Mouse (Mus musculus) kidney, embryonic 15.5 days (tissue): Measurements from ENCODE around the gene Dhrs7. TPM values are rescaled to one million over a fixed set of nuclear protein-coding genes. Genes with fewer than 3 reads are reported as not detected.

Experiments used
- ATAC-seq: fragments of 200-750 bp; cut with Nextera tagmentation; replicated peaks from 2 replicates; pipeline ENCODE4 v1.8.0; 2017; ENCODE audit warnings: moderate TSS enrichment; ENCODE audit not compliant: low FRiP score
- H3K27ac ChIP-seq: fragments of 300-500 bp; sonication (generic); 2 replicates; pipeline ENCODE4 v1.5.1; 2015; ENCODE audit warnings: mild to moderate bottlenecking, inconsistent platforms
- H3K27me3 ChIP-seq: fragments of 300-500 bp; sonication (generic); 2 replicates; pipeline ENCODE4 v1.6.1; 2015; ENCODE audit warnings: inconsistent platforms
- H3K36me3 ChIP-seq: fragments of 300-500 bp; sonication (generic); 2 replicates; pipeline ENCODE4 v1.6.1; 2015; ENCODE audit warnings: inconsistent platforms
- H3K4me1 ChIP-seq: fragments of 300-500 bp; sonication (generic); 2 replicates; pipeline ENCODE4 v1.6.1; 2015; ENCODE audit warnings: inconsistent platforms
- H3K4me2 ChIP-seq: fragments of 300-500 bp; sonication (generic); 2 replicates; pipeline ENCODE4 v1.6.1; 2015; ENCODE audit warnings: moderate library complexity, mild to moderate bottlenecking, inconsistent platforms
- H3K4me3 ChIP-seq: fragments of 300-500 bp; sonication (generic); replicated peaks from 2 replicates; pipeline ENCODE4 v1.5.1; 2015; ENCODE audit warnings: mild to moderate bottlenecking, inconsistent platforms
- H3K9ac ChIP-seq: fragments of 300-500 bp; sonication (generic); 2 replicates; pipeline ENCODE4 v1.6.1; 2015; ENCODE audit warnings: mild to moderate bottlenecking, inconsistent platforms
- H3K9me3 ChIP-seq: fragments of 300-500 bp; sonication (generic); replicated peaks from 2 replicates; pipeline ENCODE4 v1.6.1; 2016; ENCODE audit warnings: inconsistent platforms
- WGBS: fragments of 180-500 bp; shearing (Covaris S2); methylation state at CpG from one replicate; pipeline ENCODE4 v1.1.7; 2015; ENCODE audit warnings: mixed read lengths; 5-methylcytosine and 5-hydroxymethylcytosine counted together
- polyA plus RNA-seq: library from polyadenylated mRNA; unstranded; fragments of >200 nt; fragmentation: Nextera tagmentation; extraction: Ambion mirVana; gene quantifications from 2 replicates; pipeline ENCODE4 v1.2.1, GENCODE M21; 2015

The Dhrs7 gene
- polyA plus RNA-seq, 1 experiment from 2014 or later = 12.4 TPM

DNA sequence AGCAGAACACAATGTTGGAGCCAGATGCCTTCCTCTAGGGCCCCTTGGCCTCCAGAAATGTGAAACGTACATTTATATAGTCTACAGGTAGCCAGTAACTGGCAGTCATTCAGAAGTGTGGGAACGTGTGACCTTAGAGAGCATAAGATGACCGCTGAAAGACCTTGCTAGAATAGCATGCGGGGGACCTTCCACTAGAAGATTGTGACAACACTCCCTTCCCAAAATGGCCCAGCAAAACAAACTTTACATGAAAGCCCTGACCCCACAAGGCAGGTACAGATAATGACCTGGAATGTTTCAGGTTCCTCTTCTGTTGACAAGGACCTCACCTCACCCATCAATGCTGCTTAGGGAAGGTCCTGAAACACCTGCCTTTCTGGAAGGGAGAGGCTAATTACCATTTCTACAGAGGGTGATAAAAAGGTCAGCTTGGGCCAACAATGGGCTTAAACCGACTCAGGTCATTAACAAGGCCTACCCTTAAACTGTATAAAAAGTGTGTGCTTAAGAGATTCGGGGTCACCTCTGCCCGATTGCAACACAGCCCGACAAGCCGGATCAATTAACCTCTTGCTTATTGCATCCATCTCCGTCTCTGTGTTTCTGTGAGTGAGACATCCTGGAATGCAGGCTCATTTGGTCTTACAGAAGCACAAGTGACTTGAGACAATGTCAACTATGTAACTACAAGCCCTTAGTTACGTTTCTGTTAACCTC is 14.9 kb downstream of the Dhrs7 start, which contains the start of gene Gm4756:
Gene Gm4756, minus strand, starts transcription at position 51 of the 720 bp plus-strand sequence.
- no peak for ATAC-seq
- H3K9me3 ChIP-seq = no peaks in the 10 kb centered on the region
- H3K36me3 ChIP-seq = no peaks in the 10 kb centered on the region
- no peaks in the 10 kb centered on the region for H3K27me3 ChIP-seq
- WGBS = 77% methylated on average over 11 of the region's 11 CpGs
- no peak within 1 kb of the TSS for H3K4me3 ChIP-seq
- no peaks in the 10 kb centered on the region for H3K4me1 ChIP-seq
- no peak within 1 kb of the TSS for H3K27ac ChIP-seq
- no peak within 1 kb of the TSS for H3K9ac ChIP-seq
- H3K4me2 ChIP-seq = no peak within 1 kb of the TSS

DNA sequence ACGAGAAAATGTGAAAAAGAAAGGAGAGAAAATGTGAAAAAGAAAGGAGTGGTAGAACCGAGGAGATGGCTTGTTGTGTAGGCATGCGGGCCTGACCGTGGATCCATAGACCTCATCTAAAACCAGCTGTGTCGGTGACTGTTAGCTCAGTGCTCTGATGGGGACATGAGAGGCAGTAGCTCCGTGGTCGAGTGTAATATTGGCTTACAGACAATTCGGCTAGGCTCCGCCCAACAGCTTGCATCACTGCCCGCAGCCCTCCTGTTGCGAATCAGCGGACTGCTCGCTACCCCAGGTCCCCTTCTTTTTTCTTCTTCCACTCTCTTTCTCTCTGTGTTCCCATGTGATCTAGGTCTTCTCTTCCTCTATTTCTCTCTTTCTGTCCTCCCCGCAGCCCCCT is 15.8 kb downstream of the Dhrs7 start:
- Histone ChIP-seq H3K4me1 (no peaks in the 10 kb centered on the region), H3K4me3 (no peak overlapping the region), H3K27ac (no peak overlapping the region), H3K36me3 (no peaks in the 10 kb centered on the region), H3K4me2 (no peak overlapping the region), H3K9me3 (no peaks in the 10 kb centered on the region), H3K27me3 (no peaks in the 10 kb centered on the region), H3K9ac (no peak overlapping the region)
- ATAC-seq = no peak
- 93% methylated on average over 14 of the region's 14 CpGs for WGBS

DNA sequence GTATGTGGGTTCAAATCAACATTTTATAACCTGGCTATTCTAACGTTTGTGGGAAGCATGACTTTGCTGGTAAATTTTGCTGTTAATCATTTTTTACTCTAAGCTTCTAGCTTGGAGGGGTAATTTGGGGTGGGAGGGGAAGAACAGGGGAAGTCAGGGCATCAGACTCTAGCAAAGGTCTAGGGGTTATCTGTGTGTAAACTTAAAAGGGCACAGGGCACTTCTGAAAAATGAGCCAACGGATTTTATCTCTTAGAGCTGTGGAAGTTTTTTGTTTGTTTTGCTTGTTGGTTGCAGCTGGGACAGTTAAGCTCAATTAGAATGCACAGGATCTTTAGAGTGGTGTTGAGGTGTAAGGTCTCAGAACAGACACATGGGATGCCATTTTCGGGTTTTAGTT is 26.7 kb downstream of the Dhrs7 start:
- Histone ChIP-seq H3K4me2 (no peak overlapping the region), H3K36me3 (no peaks in the 10 kb centered on the region), H3K27me3 (no peaks in the 10 kb centered on the region), H3K27ac (no peak overlapping the region), H3K9ac (no peak overlapping the region), H3K9me3 (peaks cover 7% of the 10 kb centered on the region), H3K4me1 (no peaks in the 10 kb centered on the region), H3K4me3 (no peak overlapping the region)
- ATAC-seq = no peak
- 76% methylated on average over 3 of the region's 3 CpGs for WGBS

DNA sequence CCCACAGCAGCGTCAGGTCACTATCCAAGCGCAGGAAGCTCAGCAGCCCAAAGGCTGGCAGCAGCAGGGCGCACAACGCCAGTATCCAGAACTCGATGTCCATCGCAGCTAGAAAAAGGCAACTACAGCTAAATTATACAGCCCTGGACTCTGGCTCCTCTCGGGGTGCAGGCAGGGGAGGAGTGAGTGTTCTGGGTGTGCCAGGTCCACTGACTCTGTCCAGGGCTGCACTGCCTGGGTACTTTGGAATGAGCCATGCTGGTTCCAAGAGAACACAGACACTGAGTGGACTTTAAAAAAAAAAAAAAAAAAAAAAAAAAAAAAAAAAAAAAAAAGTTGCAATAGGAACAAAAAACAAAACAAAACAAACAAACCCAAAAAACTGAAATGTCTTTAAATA is 36.0 kb downstream of the Dhrs7 start:
- ATAC-seq = no peak
- Histone ChIP-seq H3K9me3 (no peaks in the 10 kb centered on the region), H3K9ac (no peak overlapping the region), H3K36me3 (no peaks in the 10 kb centered on the region), H3K4me1 (no peaks in the 10 kb centered on the region), H3K27me3 (no peaks in the 10 kb centered on the region), H3K4me3 (no peak overlapping the region), H3K4me2 (no peak overlapping the region), H3K27ac (no peak overlapping the region)
- WGBS = 95% methylated on average over 7 of the region's 7 CpGs

DNA sequence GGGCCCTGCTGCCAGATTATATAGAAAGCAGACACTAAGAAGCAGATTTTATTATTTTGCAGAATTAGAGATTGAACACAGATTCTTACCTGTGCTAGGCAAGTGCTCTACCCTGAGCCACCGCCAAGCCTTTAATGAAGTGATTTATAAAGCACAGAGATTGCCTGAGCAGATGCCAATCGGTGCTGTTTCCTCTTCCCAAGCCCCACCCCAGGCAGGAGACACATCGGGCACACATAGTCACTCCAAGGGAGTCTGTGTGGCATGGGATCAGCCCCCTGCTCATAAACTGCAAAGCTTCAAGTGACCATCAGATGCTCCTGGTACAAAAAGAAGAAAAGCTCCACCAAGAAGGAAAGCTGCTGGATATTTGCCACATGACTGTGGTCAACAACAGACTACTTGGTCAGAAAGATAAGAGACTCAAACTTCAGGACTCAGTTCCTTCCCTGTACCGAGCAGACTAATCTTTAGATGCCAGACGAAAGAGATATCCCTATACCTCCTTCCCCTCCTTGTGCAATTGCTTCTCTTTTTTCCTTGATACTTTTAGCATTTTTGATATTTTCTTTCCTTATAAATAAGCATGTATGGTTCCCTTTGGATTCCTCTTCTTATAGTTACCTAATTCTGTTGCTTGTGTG is 41.7 kb downstream of the Dhrs7 start:
- 82% methylated on average over 5 of the region's 5 CpGs for WGBS

DNA sequence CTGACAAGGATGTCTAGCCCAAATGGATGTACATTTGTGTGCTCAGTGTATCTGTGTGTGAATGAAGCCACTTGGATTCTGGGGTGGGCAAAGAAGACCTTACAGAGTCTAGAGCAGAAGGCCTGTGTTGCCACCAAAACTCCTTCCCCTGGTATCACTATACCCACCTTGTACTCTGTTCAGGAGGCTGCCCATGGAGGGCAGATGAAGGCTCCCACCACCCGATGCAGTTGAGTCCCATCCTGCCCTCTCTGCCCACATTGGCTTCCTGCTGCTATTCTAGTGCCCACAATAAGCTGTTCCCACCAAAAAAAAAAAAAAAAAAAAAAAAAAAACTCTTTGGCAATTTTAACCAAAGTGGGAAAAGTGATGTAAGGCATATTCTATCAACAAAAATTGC is 43.3 kb downstream of the Dhrs7 start:
- no peaks in the 10 kb centered on the region for H3K36me3 ChIP-seq
- H3K9ac ChIP-seq = no peak overlapping the region
- no peaks in the 10 kb centered on the region for H3K4me1 ChIP-seq
- H3K9me3 ChIP-seq = no peaks in the 10 kb centered on the region
- H3K4me2 ChIP-seq = no peak overlapping the region
- H3K27ac ChIP-seq = no peak overlapping the region
- WGBS = 100% methylated on average over 1 of the region's 1 CpGs
- no peak overlapping the region for H3K4me3 ChIP-seq
- ATAC-seq = no peak
- no peaks in the 10 kb centered on the region for H3K27me3 ChIP-seq

More for the DNA sequence above, 41.7 kb downstream of the Dhrs7 start:
- no peak overlapping the region for H3K27ac ChIP-seq
- no peaks in the 10 kb centered on the region for H3K36me3 ChIP-seq
- H3K4me3 ChIP-seq = no peak overlapping the region
- H3K9ac ChIP-seq = no peak overlapping the region
- H3K27me3 ChIP-seq = no peaks in the 10 kb centered on the region
- H3K4me1 ChIP-seq = no peaks in the 10 kb centered on the region
- H3K4me2 ChIP-seq = no peak overlapping the region
- no peaks in the 10 kb centered on the region for H3K9me3 ChIP-seq
- ATAC-seq = no peak

DNA sequence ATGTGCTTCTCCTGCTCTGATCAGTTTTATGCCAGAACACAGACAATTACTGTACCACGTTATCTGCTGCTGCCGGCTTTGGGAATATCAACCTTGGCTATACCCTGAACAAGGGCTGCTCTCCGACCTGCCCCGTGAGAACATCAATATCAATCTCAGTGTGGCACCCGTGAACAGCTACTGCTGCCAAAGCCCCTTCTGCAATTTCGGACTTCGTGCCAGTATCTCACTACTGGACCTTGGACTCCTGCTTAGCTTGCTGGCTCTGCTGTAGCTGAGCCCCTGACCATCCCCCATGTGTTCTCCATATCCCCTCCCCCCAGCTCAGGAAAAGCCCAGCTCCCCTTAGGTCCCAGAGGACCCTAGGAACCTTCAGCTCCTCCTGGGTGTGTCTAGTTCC is 43.9 kb downstream of the Dhrs7 start:
- Histone ChIP-seq H3K4me1 (no peaks in the 10 kb centered on the region), H3K36me3 (no peaks in the 10 kb centered on the region), H3K4me2 (no peak overlapping the region), H3K9ac (no peak overlapping the region), H3K4me3 (no peak overlapping the region), H3K27ac (no peak overlapping the region), H3K9me3 (no peaks in the 10 kb centered on the region), H3K27me3 (no peaks in the 10 kb centered on the region)
- no peak for ATAC-seq
- WGBS = 90% methylated on average over 7 of the region's 7 CpGs

DNA sequence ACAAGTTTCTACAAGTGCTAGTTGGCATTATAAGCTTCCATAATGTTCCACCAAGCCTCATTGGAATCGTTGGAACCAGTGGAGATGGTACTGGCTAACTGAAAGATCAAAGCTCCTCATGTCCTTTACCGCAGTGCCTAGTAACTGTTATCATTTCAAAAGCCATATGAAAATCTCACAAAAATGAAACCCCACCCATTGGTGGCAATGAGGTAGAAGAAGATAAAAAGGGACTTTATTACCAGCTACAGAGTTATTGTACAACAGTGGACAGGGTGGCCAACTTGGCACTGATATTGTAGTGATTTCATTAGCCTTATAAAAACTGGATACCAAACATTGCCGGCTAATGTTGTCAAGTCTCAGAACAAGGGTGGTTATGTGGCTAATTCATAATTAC is 52.7 kb downstream of the Dhrs7 start:
- no peak for ATAC-seq
- H3K4me2 ChIP-seq = no peak overlapping the region
- 89% methylated on average over 3 of the region's 3 CpGs for WGBS
- no peaks in the 10 kb centered on the region for H3K9me3 ChIP-seq
- no peaks in the 10 kb centered on the region for H3K4me1 ChIP-seq
- H3K9ac ChIP-seq = no peak overlapping the region
- H3K27me3 ChIP-seq = no peaks in the 10 kb centered on the region
- H3K4me3 ChIP-seq = no peak overlapping the region
- no peaks in the 10 kb centered on the region for H3K36me3 ChIP-seq
- H3K27ac ChIP-seq = no peak overlapping the region

Other genes with a start within 250 kb of the Dhrs7 start
- 0.28 and 0.32 TPM in 2 replicates for gene Lrrc9, start 223.0 kb downstream of the Dhrs7 start, polyA plus RNA-seq
- 9.0 and 9.4 TPM in 2 replicates for gene Pcnx4, start 128.5 kb downstream of the Dhrs7 start, polyA plus RNA-seq
- gene Gm4756, start 15.2 kb downstream of the Dhrs7 start, polyA plus RNA-seq = not detected in 2 replicates
- 43.0 and 43.8 TPM in 2 replicates for gene Ppm1a, start 92.5 kb upstream of the Dhrs7 start, polyA plus RNA-seq